Mouse (Mus musculus) olfactory bulb, adult 2 months (tissue): ENCODE measurements around the gene Cspg5. TPM values are rescaled to one million over a fixed set of nuclear protein-coding genes. Genes with fewer than 3 reads are reported as not detected.
A peak's percentile ranks its signal among the peaks of the same experiment; 100 is the strongest.

Experiments used
- H3K27ac ChIP-seq: fragments of 200-500 bp; 2 replicates; pipeline ENCODE4 v1.5.1; 2012; ENCODE audit warnings: low read depth, low read length; ENCODE audit not compliant: insufficient read depth
- H3K4me1 ChIP-seq: fragments of 200-500 bp; 2 replicates; pipeline ENCODE4 v1.6.1; 2012; ENCODE audit warnings: low read length; ENCODE audit not compliant: control insufficient read depth, insufficient read depth
- H3K4me3 ChIP-seq: fragments of 200-500 bp; 2 replicates; pipeline ENCODE4 v1.5.1; 2012; ENCODE audit warnings: mild to moderate bottlenecking, low read depth, low read length, moderate library complexity; ENCODE audit not compliant: insufficient read depth
- CTCF ChIP-seq: fragments of 200-500 bp; IDR thresholded peaks from 2 replicates; pipeline ENCODE4 v1.5.1; 2012; ENCODE audit warnings: low read depth, mild to moderate bottlenecking, low read length, moderate library complexity; ENCODE audit not compliant: insufficient read depth
- POLR2A ChIP-seq: fragments of 200-500 bp; IDR thresholded peaks from 2 replicates; pipeline ENCODE4 v1.6.1; 2012; ENCODE audit warnings: mild to moderate bottlenecking, low read depth, low read length, moderate library complexity; ENCODE audit not compliant: insufficient read depth
- WGBS: fragments of 180-500 bp; shearing (Covaris S2); methylation state at CpG from one replicate; pipeline ENCODE4 v1.1.7; 2018; 5-methylcytosine and 5-hydroxymethylcytosine counted together
- polyA plus RNA-seq: library from polyadenylated mRNA; stranded (reverse); fragments of >200 nt; gene quantifications from 2 replicates; pipeline ENCODE4 v1.2.4, GENCODE M21; 2012; ENCODE audit warnings: low replicate concordance; ENCODE audit not compliant: missing spikeins, insufficient read depth, insufficient read length

Cspg5 gene
- 129 TPM in 1 of 2 replicates, not detected in the other for polyA plus RNA-seq

GRCm38 (mm10) chr9:110243221-110243833 is at the start of gene Cspg5:
Cspg5 (plus strand) TSS chr9:110243783.
- WGBS, result 93% methylated on average over 7 of the region's 7 CpGs
- peak within 1 kb of the TSS; percentile 85 for H3K27ac ChIP-seq
- TF ChIP-seq POLR2A (no peak), CTCF (no peak)
- peak within 1 kb of the TSS; percentile 63 for H3K4me3 ChIP-seq
- peaks cover 19% of the 10 kb centered on the region for H3K4me1 ChIP-seq

- H3K27ac ChIP-seq, result peak overlapping the region; percentile 82
- TF ChIP-seq POLR2A (no peak), CTCF (no peak)
- WGBS, result 29% methylated on average over 2 of the region's 2 CpGs
- H3K4me3 ChIP-seq, result no peak overlapping the region
- H3K4me1 ChIP-seq, result peaks cover 6% of the 10 kb centered on the region; the same call in 1 of the 2 replicates
Measured at GRCm38 (mm10) chr9:110199870-110200269, 43.7 kb upstream of the Cspg5 start.

- peaks cover 8% of the 10 kb centered on the region for H3K4me1 ChIP-seq
- WGBS, result 17% methylated on average over 15 of the region's 15 CpGs
- peak overlapping the region; percentile 89 for H3K27ac ChIP-seq
- TF ChIP-seq POLR2A (no peak), CTCF (no peak)
- H3K4me3 ChIP-seq, result no peak overlapping the region
Measured at GRCm38 (mm10) chr9:110205526-110206404, 37.8 kb upstream of the Cspg5 start.

GRCm38 (mm10) chr9:110206437-110206836 is 37.1 kb upstream of the Cspg5 start:
- peaks cover 8% of the 10 kb centered on the region for H3K4me1 ChIP-seq
- TF ChIP-seq POLR2A (no peak), CTCF (no peak)
- H3K27ac ChIP-seq, result peak overlapping the region; percentile 89
- WGBS, result 18% methylated on average over 2 of the region's 2 CpGs
- H3K4me3 ChIP-seq, result no peak overlapping the region

- no peak for TF ChIP-seq POLR2A
- TF ChIP-seq CTCF, result no peak
Measured at GRCm38 (mm10) chr9:110208265-110208664, 35.3 kb upstream of the Cspg5 start.

GRCm38 (mm10) chr9:110208967-110209366 is 34.6 kb upstream of the Cspg5 start:
- TF ChIP-seq CTCF (no peak), POLR2A (no peak)
- peak overlapping the region; percentile 80 for H3K27ac ChIP-seq
- WGBS, result 16% methylated on average over 3 of the region's 3 CpGs

More at GRCm38 (mm10) chr9:110208265-110208664, 35.3 kb upstream of the Cspg5 start:
- H3K4me1 ChIP-seq, result peaks cover 8% of the 10 kb centered on the region
- peak overlapping the region; percentile 81 for H3K27ac ChIP-seq
- no peak overlapping the region for H3K4me3 ChIP-seq
- 51% methylated on average over 7 of the region's 7 CpGs for WGBS

GRCm38 (mm10) chr9:110224273-110224672 is 19.3 kb upstream of the Cspg5 start:
- no peak overlapping the region for H3K4me3 ChIP-seq
- no peak overlapping the region for H3K27ac ChIP-seq
- no peak for TF ChIP-seq CTCF
- no peak for TF ChIP-seq POLR2A
- 92% methylated on average over 4 of the region's 4 CpGs for WGBS
- peaks cover 3% of the 10 kb centered on the region for H3K4me1 ChIP-seq

More at GRCm38 (mm10) chr9:110208967-110209366, 34.6 kb upstream of the Cspg5 start:
- Histone ChIP-seq H3K4me3 (no peak overlapping the region), H3K4me1 (peaks cover 8% of the 10 kb centered on the region)

GRCm38 (mm10) chr9:110226191-110226590 is 17.4 kb upstream of the Cspg5 start:
- 63% methylated on average over 4 of the region's 4 CpGs for WGBS
- no peak overlapping the region for H3K27ac ChIP-seq
- TF ChIP-seq POLR2A (no peak), CTCF (no peak)
- H3K4me1 ChIP-seq, result peaks cover 11% of the 10 kb centered on the region
- H3K4me3 ChIP-seq, result no peak overlapping the region

- WGBS, result 86% methylated on average over 6 of the region's 6 CpGs
- peaks cover 11% of the 10 kb centered on the region for H3K4me1 ChIP-seq
- TF ChIP-seq POLR2A (no peak), CTCF (no peak)
- H3K4me3 ChIP-seq, result no peak overlapping the region
- 0 out of 2 replicates have a peak overlapping the region, but pooled peaks have one; percentile 64 for H3K27ac ChIP-seq
Measured at GRCm38 (mm10) chr9:110228671-110229070, 14.9 kb upstream of the Cspg5 start.
